Mouse (Mus musculus) cerebral cortex, adult 2 months (tissue): ENCODE measurements around the gene Slc25a21.

ENCODE experiments used
- WGBS: fragments of 180-500 bp; shearing (Covaris S2); methylation state at CpG from one replicate; pipeline ENCODE4 v1.1.7; 2018; 5-methylcytosine and 5-hydroxymethylcytosine counted together

Gene Slc25a21

GRCm38 (mm10) chr12:56727631-56728030, 469.6 kb downstream of the Slc25a21 start:
- WGBS: 48% methylated on average over 4 of the region's 4 CpGs

GRCm38 (mm10) chr12:56718707-56719051, 478.6 kb downstream of the Slc25a21 start:
- WGBS: 38% methylated on average over 6 of the region's 6 CpGs

- 33% methylated on average over 14 of the region's 14 CpGs for WGBS
These were observed 479.1 kb downstream of the Slc25a21 start for GRCm38 (mm10) chr12:56717971-56718706.

- WGBS: 10% methylated on average over 6 of the region's 6 CpGs
These were observed 496.3 kb downstream of the Slc25a21 start for GRCm38 (mm10) chr12:56701004-56701403.

GRCm38 (mm10) chr12:56699915-56700900, 497.1 kb downstream of the Slc25a21 start:
- WGBS: 7% methylated on average over 44 of the region's 44 CpGs

- WGBS: 18% methylated on average over 3 of the region's 3 CpGs
These were observed 497.9 kb downstream of the Slc25a21 start for GRCm38 (mm10) chr12:56699351-56699750.

GRCm38 (mm10) chr12:56698191-56698980, 498.9 kb downstream of the Slc25a21 start:
- 6% methylated on average over 8 of the region's 8 CpGs for WGBS

GRCm38 (mm10) chr12:56697785-56698184, 499.5 kb downstream of the Slc25a21 start:
- WGBS: 4% methylated on average over 12 of the region's 12 CpGs

- 2% methylated on average over 36 of the region's 36 CpGs for WGBS
These were observed 500.1 kb downstream of the Slc25a21 start for GRCm38 (mm10) chr12:56697011-56697740.

GRCm38 (mm10) chr12:56696174-56697010, 500.9 kb downstream of the Slc25a21 start:
- WGBS: 2% methylated on average over 57 of the region's 57 CpGs

- 2% methylated on average over 41 of the region's 41 CpGs for WGBS
These were observed 501.7 kb downstream of the Slc25a21 start for GRCm38 (mm10) chr12:56695358-56696173.

GRCm38 (mm10) chr12:56694936-56695335, 502.3 kb downstream of the Slc25a21 start:
- WGBS: under 1% methylated on average over 11 of the region's 11 CpGs

GRCm38 (mm10) chr12:56694361-56694760, 502.9 kb downstream of the Slc25a21 start:
- 5% methylated on average over 14 of the region's 14 CpGs for WGBS

- 11% methylated on average over 14 of the region's 14 CpGs for WGBS
These were observed 503.7 kb downstream of the Slc25a21 start for GRCm38 (mm10) chr12:56693411-56694098.

- 15% methylated on average over 19 of the region's 19 CpGs for WGBS
These were observed 504.7 kb downstream of the Slc25a21 start for GRCm38 (mm10) chr12:56692536-56692935.

GRCm38 (mm10) chr12:56691427-56692079, 505.7 kb downstream of the Slc25a21 start, which contains the start of gene Pax9:
Gene Pax9 (plus strand): TSS chr12:56691767.
- 2% methylated on average over 40 of the region's 40 CpGs for WGBS

GRCm38 (mm10) chr12:56691001-56691400, 506.3 kb downstream of the Slc25a21 start:
- WGBS: 7% methylated on average over 12 of the region's 12 CpGs

GRCm38 (mm10) chr12:56690366-56690765, 506.9 kb downstream of the Slc25a21 start:
- 6% methylated on average over 16 of the region's 16 CpGs for WGBS
